Mouse (Mus musculus) adrenal gland (tissue): ENCODE measurements around the gene Fam131a.

Source experiments
- intact Hi-C: fragments of 180-260 bp; cut with DNase I; formaldehyde crosslinking; loops from one replicate; pipeline ENCODE4 v1.15.1; 2025

The Fam131a gene

DNA sequence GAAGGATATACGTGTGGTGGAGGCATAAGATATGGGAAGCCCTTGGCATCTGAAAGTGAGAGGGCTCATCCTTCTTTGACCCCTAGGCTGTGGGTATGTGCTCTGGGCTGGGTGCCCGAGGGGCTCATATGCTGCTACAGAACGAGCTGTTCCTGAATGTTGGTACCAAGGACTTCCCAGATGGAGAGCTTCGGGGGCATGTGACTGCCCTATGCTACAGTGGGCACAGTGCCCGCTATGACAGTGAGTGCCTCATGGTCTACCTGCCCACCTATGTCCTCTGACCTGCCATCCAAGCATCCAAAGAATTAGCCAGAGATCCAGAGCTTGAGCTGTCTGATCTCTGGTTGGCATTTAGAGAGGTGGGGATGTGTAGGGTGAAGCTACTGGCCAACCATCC is 43.8 kb downstream of the Fam131a start:
- intact Hi-C loops: no loop called here

- intact Hi-C loops: no loop called here
Observed at GRCm38 (mm10) chr16:20739845-20740244, 46.8 kb downstream of the Fam131a start.

- intact Hi-C loops: no loop called here
Observed at GRCm38 (mm10) chr16:20746641-20747040, 53.6 kb downstream of the Fam131a start.

GRCm38 (mm10) chr16:20750518-20750917 is 57.5 kb downstream of the Fam131a start:
- intact Hi-C loops: no loop called here
